Mouse (Mus musculus) midbrain, embryonic 13.5 days (tissue): ENCODE results near the gene Tunar. TPM values are rescaled to one million over a fixed set of nuclear protein-coding genes. Genes with fewer than 3 reads are reported as not detected.

Experiments
- ATAC-seq: fragments of 200-750 bp; cut with Nextera tagmentation; 2 replicates; pipeline ENCODE4 v1.8.0; 2017; ENCODE audit warnings: mild to moderate bottlenecking, moderate TSS enrichment, moderate library complexity
- H3K27ac ChIP-seq: fragments of 300-500 bp; sonication (generic); 2 replicates; pipeline ENCODE4 v1.5.1; 2015; ENCODE audit warnings: inconsistent platforms, mild to moderate bottlenecking, moderate library complexity
- H3K27me3 ChIP-seq: fragments of 300-500 bp; sonication (generic); 2 replicates; pipeline ENCODE4 v1.6.1; 2015; ENCODE audit warnings: mild to moderate bottlenecking, inconsistent platforms
- H3K36me3 ChIP-seq: fragments of 300-500 bp; sonication (generic); 2 replicates; pipeline ENCODE4 v1.6.1; 2015; ENCODE audit warnings: mild to moderate bottlenecking, inconsistent platforms
- H3K4me1 ChIP-seq: fragments of 300-500 bp; sonication (generic); replicated peaks from 2 replicates; pipeline ENCODE4 v1.6.1; 2015; ENCODE audit warnings: inconsistent platforms
- H3K4me2 ChIP-seq: fragments of 300-500 bp; sonication (generic); replicated peaks from 2 replicates; pipeline ENCODE4 v1.6.1; 2015; ENCODE audit warnings: moderate library complexity, mild to moderate bottlenecking, inconsistent platforms
- H3K4me3 ChIP-seq: fragments of 300-500 bp; sonication (generic); replicated peaks from 2 replicates; pipeline ENCODE4 v1.5.1; 2015; ENCODE audit warnings: mild to moderate bottlenecking, inconsistent platforms
- H3K9ac ChIP-seq: fragments of 300-500 bp; sonication (generic); replicated peaks from 2 replicates; pipeline ENCODE4 v1.6.1; 2015; ENCODE audit warnings: mild to moderate bottlenecking, inconsistent platforms
- H3K9me3 ChIP-seq: fragments of 300-500 bp; sonication (generic); 2 replicates; pipeline ENCODE4 v1.6.1; 2016; ENCODE audit warnings: mild to moderate bottlenecking, inconsistent platforms
- WGBS: fragments of 180-500 bp; shearing (Covaris S2); methylation state at CpG from one replicate; pipeline ENCODE4 v1.1.7; 2015; 5-methylcytosine and 5-hydroxymethylcytosine counted together
- polyA plus RNA-seq: library from polyadenylated mRNA; unstranded; fragments of >200 nt; fragmentation: Nextera tagmentation; extraction: Ambion mirVana; gene quantifications from 2 replicates; pipeline ENCODE4 v1.2.1, GENCODE M21; 2015

Tunar gene
- polyA plus RNA-seq, 1 experiment from 2014 or later: 6.8 TPM

DNA sequence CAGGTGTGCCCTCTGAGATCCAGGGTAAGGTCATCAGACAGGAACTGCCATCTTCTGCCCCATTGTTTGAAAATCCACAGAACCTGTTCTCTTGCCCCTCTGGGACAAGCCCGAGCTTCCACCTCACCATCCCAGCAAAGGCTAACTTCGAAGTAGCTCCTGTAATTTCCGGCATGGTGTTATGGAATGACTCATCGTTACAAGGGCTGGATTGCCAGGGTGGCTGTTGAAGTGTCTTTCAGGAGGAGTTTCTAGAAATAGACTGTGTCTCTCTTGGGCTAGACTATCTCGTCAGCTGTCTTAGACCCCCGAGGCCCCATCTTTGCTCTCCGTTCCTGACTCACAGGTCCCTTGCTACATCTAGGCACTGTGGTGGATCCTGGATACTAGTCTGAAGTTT lies 10.8 kb downstream of the Tunar start:
- 0 out of 2 replicates have a peak, but pooled peaks cover 7% of the 10 kb centered on the region for H3K4me1 ChIP-seq
- H3K27me3 ChIP-seq: no peaks in the 10 kb centered on the region
- H3K9me3 ChIP-seq: no peaks in the 10 kb centered on the region
- no peak overlapping the region for H3K4me3 ChIP-seq
- no peak for ATAC-seq
- 93% methylated on average over 7 of the region's 7 CpGs for WGBS
- no peak overlapping the region for H3K4me2 ChIP-seq
- H3K27ac ChIP-seq: no peak overlapping the region
- no peak overlapping the region for H3K9ac ChIP-seq
- H3K36me3 ChIP-seq: no peaks in the 10 kb centered on the region

DNA sequence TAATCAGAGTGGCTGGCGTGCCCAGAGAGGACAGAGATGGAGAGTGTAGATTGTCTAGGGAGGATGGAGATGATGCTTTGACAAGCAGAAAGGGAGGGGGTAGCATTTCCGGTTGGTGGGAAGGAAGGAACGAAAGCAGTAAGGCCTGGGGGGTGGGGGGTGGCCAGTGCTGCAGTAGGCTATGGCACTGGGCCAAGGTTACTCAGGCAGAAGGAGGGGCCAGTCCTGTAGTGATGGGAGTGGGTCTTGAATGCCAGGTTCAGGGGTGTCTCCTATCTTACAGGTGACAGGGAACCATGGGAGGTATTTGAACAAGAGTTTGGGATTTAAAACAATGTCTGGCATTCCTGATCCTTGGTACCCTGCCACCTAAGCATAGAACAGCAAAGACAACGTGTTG lies 13.2 kb downstream of the Tunar start:
- 90% methylated on average over 4 of the region's 4 CpGs for WGBS
- H3K36me3 ChIP-seq: no peaks in the 10 kb centered on the region
- no peak overlapping the region for H3K9ac ChIP-seq
- no peak for ATAC-seq
- H3K27ac ChIP-seq: no peak overlapping the region
- no peak overlapping the region for H3K4me2 ChIP-seq
- no peak overlapping the region for H3K4me3 ChIP-seq
- 0 out of 2 replicates have a peak, but pooled peaks cover 3% of the 10 kb centered on the region for H3K4me1 ChIP-seq
- H3K27me3 ChIP-seq: no peaks in the 10 kb centered on the region
- H3K9me3 ChIP-seq: no peaks in the 10 kb centered on the region

DNA sequence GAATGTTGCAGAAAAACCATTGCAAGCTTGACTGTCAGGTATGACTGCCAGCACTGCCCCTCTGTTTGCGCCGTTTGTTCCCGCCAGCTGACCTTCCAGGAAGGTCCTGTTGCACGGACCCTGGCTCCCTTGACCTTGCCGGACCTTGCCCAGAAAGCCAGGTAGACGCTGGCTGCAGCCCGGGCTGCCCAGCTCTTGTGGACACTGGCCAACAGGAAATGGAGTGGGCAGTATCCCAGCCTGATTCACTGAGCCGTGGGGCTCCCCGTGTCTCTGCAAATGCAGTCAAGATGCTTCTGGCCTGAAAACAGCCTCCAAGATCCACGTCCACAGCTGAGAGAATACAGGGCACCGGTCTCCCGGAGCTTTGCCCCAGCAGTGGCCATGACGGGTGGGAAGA lies 13.6 kb downstream of the Tunar start:
- no peak overlapping the region for H3K9ac ChIP-seq
- no peaks in the 10 kb centered on the region for H3K27me3 ChIP-seq
- H3K36me3 ChIP-seq: no peaks in the 10 kb centered on the region
- H3K4me1 ChIP-seq: 0 out of 2 replicates have a peak, but pooled peaks cover 3% of the 10 kb centered on the region
- H3K27ac ChIP-seq: no peak overlapping the region
- WGBS: 89% methylated on average over 13 of the region's 13 CpGs
- H3K4me2 ChIP-seq: no peak overlapping the region
- no peaks in the 10 kb centered on the region for H3K9me3 ChIP-seq
- H3K4me3 ChIP-seq: no peak overlapping the region
- no peak for ATAC-seq

DNA sequence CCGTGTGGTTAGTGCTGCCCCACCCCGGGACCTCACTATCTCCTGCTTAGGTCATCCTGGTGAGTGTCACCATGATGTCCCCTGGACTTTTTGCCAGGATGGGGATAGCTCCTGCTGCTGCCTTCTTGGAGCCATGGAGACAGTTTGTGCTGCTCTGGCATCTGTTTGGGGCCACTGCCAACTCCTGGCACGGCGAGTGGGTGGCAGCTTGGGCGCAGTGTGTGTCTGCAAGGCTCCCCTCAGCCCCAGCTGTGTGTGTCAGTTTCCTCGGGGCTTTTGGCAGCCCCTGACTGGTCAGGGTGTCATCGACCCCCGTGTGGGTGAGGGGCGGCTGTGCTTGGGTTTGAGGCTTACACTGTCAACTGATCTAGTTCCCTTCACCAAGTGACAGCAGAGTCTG lies 20.6 kb downstream of the Tunar start:
- no peaks in the 10 kb centered on the region for H3K27me3 ChIP-seq
- H3K9me3 ChIP-seq: no peaks in the 10 kb centered on the region
- no peak overlapping the region for H3K4me3 ChIP-seq
- peak; percentile 66 for ATAC-seq
- H3K36me3 ChIP-seq: no peaks in the 10 kb centered on the region
- WGBS: 87% methylated on average over 9 of the region's 9 CpGs
- H3K4me1 ChIP-seq: peaks cover 3% of the 10 kb centered on the region; the same call in 1 of the 2 replicates
- no peak overlapping the region for H3K4me2 ChIP-seq
- H3K9ac ChIP-seq: no peak overlapping the region
- no peak overlapping the region for H3K27ac ChIP-seq

DNA sequence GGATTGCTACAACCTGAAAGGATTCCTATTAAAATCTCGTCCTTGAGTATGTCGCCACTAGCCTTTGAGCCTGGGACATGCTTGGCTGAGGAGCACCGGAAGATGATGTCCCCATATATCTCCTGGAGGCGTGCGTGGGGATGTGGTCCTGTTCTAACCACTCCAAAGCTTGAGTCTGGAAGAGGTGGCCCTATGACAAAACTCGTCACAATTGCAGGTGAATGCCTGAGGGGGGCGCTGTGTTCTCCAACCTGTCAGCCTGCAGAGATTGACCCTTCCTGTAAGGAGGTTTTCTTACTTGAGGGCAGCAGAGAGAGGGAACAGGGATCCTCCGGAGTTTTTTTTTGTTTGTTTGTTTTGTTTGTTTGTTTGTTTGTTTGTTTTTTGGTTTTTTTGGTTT lies 21.1 kb downstream of the Tunar start:
- H3K9ac ChIP-seq: no peak overlapping the region
- no peaks in the 10 kb centered on the region for H3K9me3 ChIP-seq
- no peaks in the 10 kb centered on the region for H3K36me3 ChIP-seq
- H3K4me1 ChIP-seq: peaks cover 3% of the 10 kb centered on the region; the same call in 1 of the 2 replicates
- no peak for ATAC-seq
- no peak overlapping the region for H3K4me3 ChIP-seq
- H3K27ac ChIP-seq: no peak overlapping the region
- WGBS: 89% methylated on average over 8 of the region's 8 CpGs
- H3K4me2 ChIP-seq: no peak overlapping the region
- no peaks in the 10 kb centered on the region for H3K27me3 ChIP-seq

DNA sequence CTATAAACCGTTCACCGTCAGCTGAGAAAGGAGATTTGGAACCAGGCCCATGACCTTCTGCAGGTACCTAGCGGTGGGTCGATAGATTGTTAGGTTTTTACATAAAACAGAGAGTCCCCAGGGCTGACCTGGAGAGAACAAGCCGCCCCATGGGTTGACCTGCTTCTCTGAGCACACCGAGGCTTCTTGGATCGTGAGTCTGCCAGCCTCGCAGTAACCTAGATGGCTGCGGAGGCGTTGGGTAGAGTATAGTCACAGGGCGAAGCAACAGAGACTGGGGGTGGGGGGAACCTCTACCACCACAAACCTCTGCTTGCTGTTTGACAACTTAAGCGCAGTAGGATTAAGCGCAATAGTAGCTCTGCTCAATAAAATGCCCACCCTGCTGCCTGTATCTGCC lies 23.1 kb downstream of the Tunar start:
- no peak overlapping the region for H3K27ac ChIP-seq
- H3K36me3 ChIP-seq: no peaks in the 10 kb centered on the region
- no peak overlapping the region for H3K4me3 ChIP-seq
- ATAC-seq: no peak
- H3K9me3 ChIP-seq: no peaks in the 10 kb centered on the region
- no peak overlapping the region for H3K9ac ChIP-seq
- H3K27me3 ChIP-seq: no peaks in the 10 kb centered on the region
- peaks cover 3% of the 10 kb centered on the region; the same call in 1 of the 2 replicates for H3K4me1 ChIP-seq
- WGBS: 86% methylated on average over 13 of the region's 13 CpGs
- H3K4me2 ChIP-seq: no peak overlapping the region

DNA sequence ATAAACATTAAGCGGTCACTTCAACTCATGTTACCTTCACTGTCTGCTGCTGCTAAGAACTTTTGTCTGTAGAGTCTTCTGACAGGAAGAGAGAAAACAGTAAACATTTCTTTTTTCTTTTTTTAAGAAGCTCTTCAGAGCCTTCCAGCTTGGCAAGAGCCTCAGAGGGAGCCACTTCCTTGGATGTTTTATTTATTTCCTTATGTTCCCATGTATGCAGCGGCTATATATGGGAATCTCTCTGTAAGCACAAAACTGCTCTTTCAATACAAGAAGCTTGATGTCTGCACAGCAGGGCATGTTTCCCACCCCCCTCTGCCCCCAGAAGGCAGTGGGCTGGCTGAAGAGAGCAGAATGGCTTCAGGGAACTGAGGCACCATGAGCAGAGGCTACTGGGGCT lies 30.0 kb downstream of the Tunar start:
- Histone ChIP-seq H3K36me3 (no peaks in the 10 kb centered on the region), H3K27ac (no peak overlapping the region), H3K9ac (no peak overlapping the region), H3K27me3 (no peaks in the 10 kb centered on the region), H3K4me3 (no peak overlapping the region), H3K4me1 (0 out of 2 replicates have a peak, but pooled peaks cover 12% of the 10 kb centered on the region), H3K9me3 (no peaks in the 10 kb centered on the region), H3K4me2 (no peak overlapping the region)
- ATAC-seq: no peak
- 88% methylated on average over 2 of the region's 2 CpGs for WGBS

DNA sequence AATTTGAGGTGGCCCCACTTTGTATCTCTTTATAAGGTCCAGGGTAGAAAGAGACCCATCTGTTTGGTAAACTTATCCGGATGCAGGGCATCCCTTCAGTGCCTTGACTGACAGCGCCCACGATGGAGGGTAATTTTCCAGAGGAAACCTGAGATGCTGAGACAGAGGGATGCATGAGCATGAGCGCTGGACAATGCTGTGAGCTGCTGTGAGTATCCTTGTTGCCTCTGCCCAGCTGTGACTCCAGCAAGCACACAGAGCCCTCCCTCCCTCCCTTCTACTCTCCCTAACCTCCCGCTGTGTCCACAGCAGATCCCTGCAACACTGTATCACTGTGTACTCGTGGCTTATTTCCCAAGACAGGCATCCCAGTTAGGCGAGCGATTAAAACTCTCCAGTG lies 40.9 kb downstream of the Tunar start:
- H3K4me2 ChIP-seq: no peak overlapping the region
- H3K4me3 ChIP-seq: no peak overlapping the region
- H3K27ac ChIP-seq: no peak overlapping the region; the same call in 1 of the 2 replicates
- no peaks in the 10 kb centered on the region for H3K9me3 ChIP-seq
- peaks cover 7% of the 10 kb centered on the region; the same call in 1 of the 2 replicates for H3K4me1 ChIP-seq
- H3K9ac ChIP-seq: no peak overlapping the region
- WGBS: 71% methylated on average over 8 of the region's 8 CpGs
- ATAC-seq: no peak
- H3K27me3 ChIP-seq: no peaks in the 10 kb centered on the region
- H3K36me3 ChIP-seq: no peaks in the 10 kb centered on the region

DNA sequence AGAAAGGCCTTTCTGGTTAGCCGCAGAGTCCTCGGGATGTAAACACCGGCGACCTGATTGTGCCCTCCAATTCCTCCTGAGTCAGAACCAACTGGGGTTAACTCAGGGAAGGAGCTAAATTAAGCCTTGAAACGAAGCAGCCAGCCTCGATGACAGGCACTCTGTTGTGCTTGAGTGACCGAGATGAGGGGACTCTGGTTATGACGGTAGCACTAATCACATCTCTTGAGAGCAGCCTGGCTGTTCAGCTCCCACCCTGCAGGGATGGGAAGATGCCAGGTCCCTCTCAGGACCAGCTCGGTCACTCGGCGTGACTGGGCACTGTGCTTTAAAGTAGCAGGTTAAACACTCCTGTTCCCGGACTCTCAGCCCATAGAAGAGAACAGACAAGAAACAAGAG lies 43.3 kb downstream of the Tunar start:
- Histone ChIP-seq H3K4me1 (peaks cover 7% of the 10 kb centered on the region; the same call in 1 of the 2 replicates), H3K4me2 (no peak overlapping the region), H3K4me3 (no peak overlapping the region), H3K27me3 (no peaks in the 10 kb centered on the region), H3K9me3 (no peaks in the 10 kb centered on the region), H3K9ac (no peak overlapping the region), H3K27ac (no peak overlapping the region), H3K36me3 (no peaks in the 10 kb centered on the region; the same call in 1 of the 2 replicates)
- 59% methylated on average over 12 of the region's 12 CpGs for WGBS
- no peak for ATAC-seq

DNA sequence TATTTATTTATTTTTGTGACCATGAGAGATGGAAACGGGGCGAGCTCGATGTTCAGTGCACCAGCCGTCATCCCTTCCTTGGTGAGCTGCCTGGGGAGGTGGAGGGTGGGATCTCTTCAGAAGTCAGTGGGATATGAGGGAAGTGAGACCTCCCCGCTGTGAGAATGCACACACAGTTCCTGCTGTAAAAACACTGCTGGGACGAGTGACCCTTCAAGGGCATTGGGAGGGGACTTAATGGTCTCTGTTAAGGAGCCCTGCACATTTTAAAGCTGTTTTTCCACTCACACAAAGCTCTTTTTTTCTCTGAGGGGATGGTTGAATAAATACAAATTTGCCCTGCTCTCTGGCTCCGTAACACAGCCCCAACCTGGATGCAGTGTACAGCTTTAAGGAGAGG lies 49.1 kb downstream of the Tunar start:
- H3K4me3 ChIP-seq: no peak overlapping the region
- H3K27me3 ChIP-seq: no peaks in the 10 kb centered on the region
- no peak overlapping the region for H3K9ac ChIP-seq
- no peak overlapping the region for H3K4me2 ChIP-seq
- 65% methylated on average over 7 of the region's 7 CpGs for WGBS
- no peaks in the 10 kb centered on the region for H3K9me3 ChIP-seq
- ATAC-seq: no peak
- no peaks in the 10 kb centered on the region; the same call in 1 of the 2 replicates for H3K36me3 ChIP-seq
- H3K27ac ChIP-seq: no peak overlapping the region
- H3K4me1 ChIP-seq: 0 out of 2 replicates have a peak, but pooled peaks cover 8% of the 10 kb centered on the region

DNA sequence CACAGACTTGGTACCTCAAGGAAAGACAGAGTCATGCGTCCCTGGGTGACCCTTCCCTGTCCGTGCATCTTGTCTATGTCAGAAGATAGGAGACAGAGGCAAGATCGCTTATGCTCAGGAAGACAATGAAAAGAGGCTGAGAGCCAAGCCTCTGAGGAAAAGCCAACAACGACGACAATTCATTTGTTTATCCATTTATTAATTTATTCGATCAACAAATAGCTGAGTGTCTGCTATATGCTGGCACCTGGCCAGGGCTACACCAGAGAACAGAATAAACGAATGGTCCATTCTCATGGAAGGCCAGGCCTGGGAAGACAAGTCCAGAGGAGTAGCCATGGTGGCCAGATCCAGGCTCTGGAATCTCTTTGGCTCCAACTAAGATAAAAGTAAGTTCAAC lies 61.0 kb downstream of the Tunar start:
- Histone ChIP-seq H3K9me3 (peaks cover 4% of the 10 kb centered on the region; the same call in 1 of the 2 replicates), H3K27ac (no peak overlapping the region), H3K4me1 (peaks cover 19% of the 10 kb centered on the region), H3K36me3 (no peaks in the 10 kb centered on the region), H3K9ac (no peak overlapping the region), H3K27me3 (no peaks in the 10 kb centered on the region), H3K4me2 (no peak overlapping the region), H3K4me3 (no peak overlapping the region)
- 83% methylated on average over 7 of the region's 7 CpGs for WGBS
- ATAC-seq: no peak

DNA sequence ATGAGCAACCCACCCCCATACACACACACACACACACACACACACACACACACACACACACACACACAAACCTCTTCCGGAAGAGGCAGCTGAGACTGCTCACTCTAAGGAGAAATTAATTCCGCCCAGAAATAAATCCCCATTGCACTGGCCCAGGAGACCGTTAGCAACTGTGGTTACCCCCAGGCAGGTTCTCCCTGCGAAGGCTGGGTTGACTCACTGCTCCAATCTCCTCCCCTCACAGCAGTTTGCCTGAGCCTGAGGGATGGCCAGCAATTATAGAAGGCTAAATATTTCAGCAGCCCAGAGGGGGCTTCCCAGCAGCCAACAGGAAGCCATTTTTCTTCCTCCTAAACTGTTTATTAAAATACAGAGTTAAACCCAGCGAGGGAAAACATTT lies 64.5 kb downstream of the Tunar start:
- peak overlapping the region; percentile 39; the same call in 1 of the 2 replicates for H3K27ac ChIP-seq
- peaks cover 19% of the 10 kb centered on the region for H3K4me1 ChIP-seq
- ATAC-seq: peak; percentile 48
- H3K27me3 ChIP-seq: no peaks in the 10 kb centered on the region
- H3K9me3 ChIP-seq: peaks cover 13% of the 10 kb centered on the region
- H3K4me3 ChIP-seq: no peak overlapping the region
- no peak overlapping the region for H3K9ac ChIP-seq
- WGBS: 32% methylated on average over 5 of the region's 5 CpGs
- no peaks in the 10 kb centered on the region for H3K36me3 ChIP-seq
- no peak overlapping the region for H3K4me2 ChIP-seq

DNA sequence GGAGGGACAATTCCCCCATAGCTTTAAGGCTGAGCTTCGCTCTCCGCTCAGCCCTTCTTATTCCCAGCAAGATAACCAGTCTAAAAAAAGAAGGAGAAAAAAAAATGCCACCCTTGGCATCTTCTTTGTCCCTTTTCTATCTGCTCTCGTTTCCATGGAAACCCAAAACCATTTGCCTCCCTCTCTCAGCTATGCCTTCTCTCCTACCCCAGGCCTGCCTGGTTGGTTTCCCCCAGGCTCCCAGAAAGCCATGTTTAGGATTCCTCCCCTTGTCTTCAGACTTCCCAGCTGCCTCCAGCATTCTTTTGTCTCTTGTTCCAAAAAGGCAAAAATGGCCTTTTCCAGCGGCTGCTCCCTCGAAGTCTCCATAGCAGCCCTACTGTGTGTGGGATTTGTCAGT lies 70.1 kb downstream of the Tunar start:
- 52% methylated on average over 5 of the region's 5 CpGs for WGBS
- Histone ChIP-seq H3K4me2 (no peak overlapping the region), H3K27ac (no peak overlapping the region), H3K9ac (no peak overlapping the region), H3K9me3 (peaks cover 13% of the 10 kb centered on the region), H3K27me3 (no peaks in the 10 kb centered on the region), H3K36me3 (no peaks in the 10 kb centered on the region), H3K4me1 (peaks cover 5% of the 10 kb centered on the region), H3K4me3 (no peak overlapping the region)
- no peak for ATAC-seq
